Mouse (Mus musculus) gastrocnemius, adult 18-20 months (tissue): ENCODE results near the gene Xrcc1. TPM values are rescaled to one million over a fixed set of nuclear protein-coding genes. Genes with fewer than 3 reads are reported as not detected.
"Not testable (repeated sequence)": the region's sequence is repeated elsewhere in the genome, so short reads cannot be mapped to it uniquely, and the experiment has no call there.

Experiments used
- DNase-seq: peaks from one replicate; pipeline ENCODE4 v3.0.0; 2021; ENCODE audit warnings: low spot score
- total RNA-seq, 2 experiments: library from RNA; stranded (reverse); gene quantifications; 2 replicates each; pipeline ENCODE4 v1.2.3; 2021

Xrcc1 gene
- total RNA-seq, 2 experiments from 2014 or later = 16.5 to 20.1 TPM

GRCm38 (mm10) chr7:24600941-24601597 lies 55.0 kb downstream of the Xrcc1 start:
- peak; percentile 97 for DNase-seq

DNA sequence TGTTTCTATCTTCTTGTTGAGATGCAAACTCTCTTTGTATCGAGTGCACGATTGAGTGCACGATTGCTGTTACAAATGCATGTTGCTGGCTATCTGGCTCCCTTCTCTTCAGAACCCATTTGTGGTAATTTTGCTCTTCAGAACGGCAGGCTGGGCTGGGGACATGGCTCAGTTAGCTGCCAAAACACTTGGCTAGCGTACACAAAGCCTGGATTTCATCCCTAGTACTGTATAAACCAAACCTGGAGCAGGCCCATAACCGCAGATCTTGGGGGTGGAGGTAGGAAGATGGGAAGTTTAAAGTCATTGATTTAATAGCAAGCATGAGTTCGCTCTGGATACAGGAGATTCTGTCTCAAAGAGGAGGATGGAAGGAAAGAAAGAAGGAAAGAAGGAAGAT lies 59.5 kb downstream of the Xrcc1 start:
- no peak for DNase-seq

DNA sequence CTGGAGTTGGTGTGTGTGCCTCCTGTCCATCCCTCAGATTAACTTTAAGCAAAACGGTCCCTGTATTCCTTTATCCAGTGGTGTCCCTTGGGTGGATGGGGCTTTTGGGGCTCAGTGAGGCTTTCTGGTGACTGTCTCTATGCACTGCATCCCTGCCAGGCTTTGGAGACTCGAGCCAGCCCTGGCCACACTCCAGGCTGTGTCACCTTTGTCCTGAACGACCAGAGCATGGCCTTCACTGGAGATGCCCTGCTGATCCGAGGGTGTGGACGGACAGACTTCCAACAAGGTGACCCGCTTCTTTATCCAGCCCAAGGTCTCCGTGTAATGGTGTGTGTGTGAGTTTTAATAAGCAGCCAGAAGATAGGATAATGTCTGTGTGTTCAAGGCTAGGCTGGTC lies 60.0 kb downstream of the Xrcc1 start:
- DNase-seq = no peak

- peak; percentile 77 for DNase-seq
Measured at GRCm38 (mm10) chr7:24608017-24608416, 61.9 kb downstream of the Xrcc1 start.

DNA sequence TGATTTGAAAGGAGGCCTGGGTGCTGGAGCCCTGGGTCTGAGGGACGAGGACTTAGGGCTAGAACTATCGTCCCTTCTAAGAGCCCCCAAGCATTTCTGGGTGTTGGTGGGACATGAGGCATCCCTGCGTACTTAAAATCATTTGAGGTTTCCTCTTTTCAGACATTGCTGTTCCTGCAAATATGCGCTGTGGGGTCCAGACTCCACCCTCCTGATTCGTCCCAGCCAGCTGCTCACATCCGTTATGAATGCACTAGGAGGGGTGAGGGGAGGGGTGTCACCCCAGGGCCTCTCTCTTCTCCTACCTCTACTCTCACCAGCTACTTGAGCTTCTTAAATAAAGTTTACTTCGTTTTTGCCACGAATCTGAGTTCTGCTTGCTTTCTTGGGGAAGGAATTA lies 62.5 kb downstream of the Xrcc1 start:
- DNase-seq = no peak

DNA sequence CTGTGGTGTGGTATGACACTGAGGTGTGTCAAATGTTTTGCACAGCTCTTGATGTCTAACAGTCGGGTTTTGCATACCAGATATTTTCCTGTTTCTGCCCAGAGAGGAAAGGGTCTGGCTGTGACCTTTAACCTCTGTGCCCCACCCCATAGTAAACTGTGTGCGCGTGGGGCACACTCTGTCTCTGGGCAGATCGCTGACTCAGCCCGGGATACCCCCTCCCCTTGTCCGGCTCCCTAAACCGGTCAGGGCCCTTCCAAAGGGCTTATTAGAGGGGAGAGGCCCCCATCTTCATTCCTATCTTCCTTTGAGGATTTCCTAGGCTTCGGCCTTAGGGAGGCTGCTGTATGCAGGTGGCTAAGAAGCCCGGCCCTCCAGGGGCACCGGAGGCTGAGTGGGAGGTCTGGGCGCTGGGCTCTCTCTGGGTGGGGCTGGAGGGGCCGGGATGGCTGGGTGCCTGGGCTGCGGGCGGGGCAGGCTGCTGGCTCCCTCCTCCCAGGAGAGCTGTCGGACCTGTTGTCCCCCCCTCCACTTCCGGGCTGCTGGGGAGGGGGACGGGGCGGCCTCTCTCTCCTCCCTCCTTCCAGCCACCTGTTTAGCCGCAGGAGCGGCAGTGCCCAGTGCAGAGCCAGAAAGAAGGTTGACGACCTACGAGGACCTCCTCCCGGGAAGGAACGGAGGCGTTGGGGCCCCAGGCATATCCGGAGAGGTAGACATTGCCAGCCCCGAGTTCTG lies 64.2 kb downstream of the Xrcc1 start, which contains the start of gene Phldb3:
Phldb3 (plus strand) TSS at position 620 of the 735 bp plus-strand sequence.
- DNase-seq = no peak

- peak; percentile 95 for DNase-seq
Measured at GRCm38 (mm10) chr7:24610879-24611494, 64.9 kb downstream of the Xrcc1 start.

DNA sequence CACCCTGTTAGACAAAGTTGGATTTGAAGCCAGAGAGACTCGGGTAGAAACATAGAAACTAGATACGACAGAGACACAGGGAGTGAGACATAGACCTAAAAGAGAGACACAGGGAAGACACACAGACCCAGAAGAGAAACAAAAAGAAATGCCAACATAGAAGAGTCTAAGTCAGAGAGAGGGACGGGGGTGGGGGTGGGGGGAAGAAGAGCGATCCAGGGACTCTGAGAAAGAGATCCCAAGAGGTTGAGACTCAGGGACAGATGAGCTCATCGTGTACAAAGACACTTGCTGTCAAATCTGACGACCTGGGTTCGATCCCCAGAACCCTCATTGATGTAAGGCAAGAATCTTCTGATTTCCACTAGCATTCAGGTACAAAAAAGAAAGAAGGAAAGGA lies 65.6 kb downstream of the Xrcc1 start:
- no peak for DNase-seq

DNA sequence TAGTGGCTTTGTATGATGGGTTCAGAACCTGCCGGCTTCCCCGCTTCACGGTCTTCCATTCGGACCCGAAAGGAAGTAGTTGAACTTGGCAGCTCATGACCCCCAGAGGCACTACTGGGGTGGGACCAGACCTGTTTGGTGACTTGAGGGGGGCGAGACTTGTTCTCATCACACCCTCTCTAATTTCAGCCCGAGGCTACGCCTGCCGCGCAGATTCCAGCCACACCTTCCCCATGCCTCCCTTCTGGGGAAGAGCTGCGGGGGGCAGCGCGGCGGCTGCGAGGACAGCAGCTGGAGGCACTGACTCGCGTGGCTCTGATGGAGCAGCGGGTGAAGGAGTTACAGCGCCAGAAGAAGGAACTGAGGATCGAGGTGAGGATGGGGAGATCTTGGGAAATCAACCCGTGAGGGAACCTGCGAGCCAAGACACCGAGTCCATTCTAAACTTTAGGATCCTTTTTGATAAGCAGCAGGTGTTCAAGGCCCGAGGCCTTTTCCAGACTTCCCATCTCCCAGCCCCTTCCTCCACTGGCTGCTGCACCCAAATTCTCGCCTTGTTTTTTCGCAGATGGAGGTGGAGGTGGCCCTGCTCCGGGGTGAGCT lies 66.3 kb downstream of the Xrcc1 start:
- DNase-seq = no peak

DNA sequence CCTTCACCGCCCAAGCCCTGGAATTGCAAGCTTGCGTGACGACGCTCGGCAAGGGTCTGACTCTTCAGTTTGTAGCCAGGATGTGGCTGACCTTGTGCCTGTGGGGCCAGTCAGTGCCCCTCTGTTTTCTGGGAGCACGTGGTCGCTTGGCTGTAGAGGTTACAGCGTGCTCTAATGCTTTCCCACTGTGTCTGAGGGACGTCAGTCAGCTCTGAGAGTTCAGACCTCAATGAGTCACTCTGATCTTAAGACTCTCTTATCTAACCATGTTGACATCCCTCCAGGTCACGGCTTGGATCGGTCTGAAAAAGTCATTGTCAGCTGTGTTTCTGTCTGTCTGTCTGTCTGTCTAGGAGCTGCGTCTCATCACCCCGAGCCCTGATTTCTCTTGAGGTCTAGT lies 68.7 kb downstream of the Xrcc1 start:
- DNase-seq = no peak

- DNase-seq = no peak
Measured at GRCm38 (mm10) chr7:24617763-24618162, 71.7 kb downstream of the Xrcc1 start.

- DNase-seq = not testable (repeated sequence)
Measured at GRCm38 (mm10) chr7:24618374-24618773, 72.3 kb downstream of the Xrcc1 start.

GRCm38 (mm10) chr7:24619671-24620397 lies 73.7 kb downstream of the Xrcc1 start:
- no peak for DNase-seq

GRCm38 (mm10) chr7:24621193-24621592 lies 75.1 kb downstream of the Xrcc1 start:
- no peak for DNase-seq

GRCm38 (mm10) chr7:24622967-24623366 lies 76.9 kb downstream of the Xrcc1 start:
- DNase-seq = no peak

Other genes starting within 250 kb of the Xrcc1 start
- gene Zfp61, start 245.1 kb upstream of the Xrcc1 start, total RNA-seq = 1 to 10 TPM; 2.2 to 2.6 TPM
- gene Zfp94, start 229.6 kb upstream of the Xrcc1 start, total RNA-seq = 1 to 10 TPM; 1.7 to 2.1 TPM
- gene Tescl, start 212.4 kb upstream of the Xrcc1 start, total RNA-seq = not detected
- not detected for gene Lypd5, start 197.1 kb upstream of the Xrcc1 start, total RNA-seq
- under 1 TPM; 0.46 to 0.50 TPM for gene Kcnn4, start 176.0 kb upstream of the Xrcc1 start, total RNA-seq
- gene Smg9, start 146.7 kb upstream of the Xrcc1 start, total RNA-seq = 10 to 100 TPM; 10.3 to 11.0 TPM
- not detected for gene Irgc1, start 94.0 kb upstream of the Xrcc1 start, total RNA-seq
- 1 to 10 TPM in 1 of 2 experiments, under 1 TPM in 1; 0.87 to 1.4 TPM for gene Plaur, start 83.8 kb upstream of the Xrcc1 start, total RNA-seq
- 1 to 10 TPM; 2.3 to 3.4 TPM for gene Cadm4, start 64.3 kb upstream of the Xrcc1 start, total RNA-seq
- 1 to 10 TPM; 4.1 to 4.5 TPM for gene Zfp428, start 39.3 kb upstream of the Xrcc1 start, total RNA-seq
- not detected for gene AC161166.1, start 33.8 kb upstream of the Xrcc1 start, total RNA-seq
- gene Irgq, start 15.6 kb upstream of the Xrcc1 start, total RNA-seq = 10 to 100 TPM; 11.5 to 16.2 TPM
- gene Pinlyp, start 171 bp upstream of the Xrcc1 start, total RNA-seq = not detected
- gene Ethe1, start 41.3 kb downstream of the Xrcc1 start, total RNA-seq = 10 to 100 TPM; 25.5 to 29.0 TPM
- under 1 TPM in 1 of 2 experiments, not detected in 1; 0.09 TPM for gene Zfp575, start 41.4 kb downstream of the Xrcc1 start, total RNA-seq
- gene Phldb3, start 64.5 kb downstream of the Xrcc1 start, total RNA-seq = under 1 TPM; 0.34 to 0.64 TPM
- gene Lypd3, start 90.3 kb downstream of the Xrcc1 start, total RNA-seq = not detected
- gene Tex101, start 130.4 kb downstream of the Xrcc1 start, total RNA-seq = not detected
- not detected for gene BC049730, start 163.0 kb downstream of the Xrcc1 start, total RNA-seq
- gene Gm4763, start 180.6 kb downstream of the Xrcc1 start, total RNA-seq = not detected
- not detected for gene Cd177, start 214.0 kb downstream of the Xrcc1 start, total RNA-seq
- gene Ceacam10, start 230.9 kb downstream of the Xrcc1 start, total RNA-seq = not detected